Mouse (Mus musculus): ENCODE measurements around the gene Zfp991. TPM values are rescaled to one million over a fixed set of nuclear protein-coding genes. Genes with fewer than 3 reads are reported as not detected.
A peak's percentile ranks its signal among the peaks of the same experiment; 100 is the strongest.
"Not testable (repeated sequence)": the region's sequence is repeated elsewhere in the genome, so short reads cannot be mapped to it uniquely, and the experiment has no call there.

The Zfp991 gene
- polyA plus RNA-seq, 1 experiment from 2014 or later = 8.3 TPM

GRCm38 (mm10) chr4:147199055-147199750 lies 67.4 kb downstream of the Zfp991 start:
- not testable (repeated sequence) for H3K27me3 ChIP-seq (ENCODE audit: poor library complexity, severe bottlenecking); H3K36me3 ChIP-seq (replicated peaks); H3K4me3 ChIP-seq; DNase-seq (ENCODE audit: extremely low spot score, low spot score); H3K27ac ChIP-seq; H3K4me1 ChIP-seq
- 81% methylated on average over 6 of the region's 6 CpGs for WGBS
- H3K9me3 ChIP-seq = peaks cover 18% of the 10 kb centered on the region

- not testable (repeated sequence) for H3K9me3 ChIP-seq; H3K27ac ChIP-seq; H3K4me3 ChIP-seq; H3K36me3 ChIP-seq (replicated peaks); H3K4me1 ChIP-seq; DNase-seq (ENCODE audit: extremely low spot score, low spot score); H3K27me3 ChIP-seq (ENCODE audit: poor library complexity, severe bottlenecking)
- WGBS = 89% methylated on average over 14 of the region's 16 CpGs
Observed at GRCm38 (mm10) chr4:147201920-147202660, 70.3 kb downstream of the Zfp991 start.

GRCm38 (mm10) chr4:147212182-147212928 lies 80.5 kb downstream of the Zfp991 start:
- not testable (repeated sequence) for H3K27ac ChIP-seq; DNase-seq (ENCODE audit: extremely low spot score, low spot score); H3K9me3 ChIP-seq; H3K27me3 ChIP-seq (ENCODE audit: poor library complexity, severe bottlenecking); H3K4me1 ChIP-seq; H3K4me3 ChIP-seq; H3K36me3 ChIP-seq (replicated peaks)
- 86% methylated on average over 3 of the region's 7 CpGs for WGBS

GRCm38 (mm10) chr4:147214233-147214632 lies 82.4 kb downstream of the Zfp991 start:
- not testable (repeated sequence) for H3K4me3 ChIP-seq; DNase-seq (ENCODE audit: extremely low spot score, low spot score); H3K4me1 ChIP-seq; H3K27ac ChIP-seq; H3K36me3 ChIP-seq (replicated peaks); H3K27me3 ChIP-seq (ENCODE audit: poor library complexity, severe bottlenecking); H3K9me3 ChIP-seq
- WGBS = no CpG with 5 or more reads among the region's 1 CpGs

GRCm38 (mm10) chr4:147217676-147218075 lies 85.8 kb downstream of the Zfp991 start:
- H3K9me3 ChIP-seq = peaks cover 25% of the 10 kb centered on the region
- not testable (repeated sequence) for H3K4me1 ChIP-seq; H3K36me3 ChIP-seq (replicated peaks); H3K27me3 ChIP-seq (ENCODE audit: poor library complexity, severe bottlenecking); H3K27ac ChIP-seq; H3K4me3 ChIP-seq; DNase-seq (ENCODE audit: extremely low spot score, low spot score)
- 67% methylated on average over 3 of the region's 4 CpGs for WGBS

- Histone ChIP-seq H3K9me3 (peaks cover 34% of the 10 kb centered on the region), H3K4me3 (peak overlapping the region; percentile 39)
- H3K27ac ChIP-seq; H3K27me3 ChIP-seq (ENCODE audit: poor library complexity, severe bottlenecking); H3K4me1 ChIP-seq; H3K36me3 ChIP-seq (replicated peaks): not testable (repeated sequence)
- DNase-seq (ENCODE audit: extremely low spot score, low spot score) = peak; percentile 15
- WGBS = 69% methylated on average over 51 of the region's 51 CpGs
Observed at GRCm38 (mm10) chr4:147219319-147220070, 87.7 kb downstream of the Zfp991 start.

GRCm38 (mm10) chr4:147220226-147220625 lies 88.4 kb downstream of the Zfp991 start:
- DNase-seq (ENCODE audit: extremely low spot score, low spot score) = peak; percentile 5
- H3K4me3 ChIP-seq; H3K4me1 ChIP-seq; H3K27me3 ChIP-seq (ENCODE audit: poor library complexity, severe bottlenecking); H3K27ac ChIP-seq; H3K36me3 ChIP-seq (replicated peaks): not testable (repeated sequence)
- H3K9me3 ChIP-seq = peaks cover 41% of the 10 kb centered on the region
- WGBS = 75% methylated on average over 17 of the region's 20 CpGs

- H3K4me3 ChIP-seq; H3K27ac ChIP-seq; H3K4me1 ChIP-seq; H3K36me3 ChIP-seq (replicated peaks); H3K27me3 ChIP-seq (ENCODE audit: poor library complexity, severe bottlenecking): not testable (repeated sequence)
- WGBS = 89% methylated on average over 5 of the region's 5 CpGs
- peak; percentile 9 for DNase-seq (ENCODE audit: extremely low spot score, low spot score)
- peaks cover 54% of the 10 kb centered on the region for H3K9me3 ChIP-seq
Observed at GRCm38 (mm10) chr4:147222021-147222420, 90.2 kb downstream of the Zfp991 start.

- not testable (repeated sequence) for H3K27ac ChIP-seq; H3K4me3 ChIP-seq; H3K36me3 ChIP-seq (replicated peaks); H3K27me3 ChIP-seq (ENCODE audit: poor library complexity, severe bottlenecking); H3K4me1 ChIP-seq; DNase-seq (ENCODE audit: extremely low spot score, low spot score)
- H3K9me3 ChIP-seq = peaks cover 54% of the 10 kb centered on the region
- WGBS = 96% methylated on average over 24 of the region's 24 CpGs
Observed at GRCm38 (mm10) chr4:147223778-147224435, 92.1 kb downstream of the Zfp991 start.

GRCm38 (mm10) chr4:147225616-147226015 lies 93.8 kb downstream of the Zfp991 start:
- H3K4me3 ChIP-seq; H3K27me3 ChIP-seq (ENCODE audit: poor library complexity, severe bottlenecking); DNase-seq (ENCODE audit: extremely low spot score, low spot score); H3K27ac ChIP-seq; H3K4me1 ChIP-seq; H3K36me3 ChIP-seq (replicated peaks): not testable (repeated sequence)
- 94% methylated on average over 10 of the region's 15 CpGs for WGBS
- peaks cover 43% of the 10 kb centered on the region for H3K9me3 ChIP-seq

GRCm38 (mm10) chr4:147230026-147230425 lies 98.2 kb downstream of the Zfp991 start:
- not testable (repeated sequence) for H3K4me1 ChIP-seq; H3K27ac ChIP-seq; H3K27me3 ChIP-seq (ENCODE audit: poor library complexity, severe bottlenecking); H3K4me3 ChIP-seq; DNase-seq (ENCODE audit: extremely low spot score, low spot score); H3K36me3 ChIP-seq (replicated peaks)
- 78% methylated on average over 3 of the region's 3 CpGs for WGBS
- H3K9me3 ChIP-seq = peaks cover 51% of the 10 kb centered on the region
